Mouse (Mus musculus): ENCODE results near the gene Prlh. TPM values are rescaled to one million over a fixed set of nuclear protein-coding genes. Genes with fewer than 3 reads are reported as not detected.

Gene Prlh
- polyA plus RNA-seq, 1 experiment from 2014 or later, result not detected

GRCm38 (mm10) chr1:90980638-90981330 lies 27.9 kb downstream of the Prlh start:
- no peaks in the 10 kb centered on the region for H3K9me3 ChIP-seq (ENCODE audit: control insufficient read depth, low read length)
- 44% methylated on average over 10 of the region's 10 CpGs for WGBS
- TF ChIP-seq EP300 (optimal IDR thresholded peaks at IDR 0.05) (no peak), CTCF (IDR thresholded peaks at IDR 0.05; ENCODE audit: low read depth) (no peak)
- ATAC-seq (ENCODE audit: low FRiP score, low TSS enrichment) (peak; percentile 73; the same call in 1 of the 2 replicates), DNase-seq (ENCODE audit: low spot score) (no peak)
- no peaks in the 10 kb centered on the region for H3K36me3 ChIP-seq (ENCODE audit: control insufficient read depth, insufficient read depth, low read length)
- no peak overlapping the region for H3K9ac ChIP-seq (ENCODE audit: low read length)
- H3K27ac ChIP-seq (replicated peaks), result peak overlapping the region; percentile 45; the same call in 1 of the 2 replicates
- no peak overlapping the region for H3K4me2 ChIP-seq (replicated peaks; ENCODE audit: low read depth)
- no peak overlapping the region for H3K4me3 ChIP-seq (ENCODE audit: low read depth, low read length)
- no peaks in the 10 kb centered on the region for H3K27me3 ChIP-seq (ENCODE audit: control insufficient read depth, insufficient read depth, low read length)
- H3K4me1 ChIP-seq (replicated peaks; ENCODE audit: control insufficient read depth, insufficient read depth), result no peaks in the 10 kb centered on the region

GRCm38 (mm10) chr1:90981346-90981745 lies 28.4 kb downstream of the Prlh start:
- H3K27me3 ChIP-seq (ENCODE audit: control insufficient read depth, insufficient read depth, low read length), result no peaks in the 10 kb centered on the region
- H3K36me3 ChIP-seq (ENCODE audit: control insufficient read depth, insufficient read depth, low read length), result no peaks in the 10 kb centered on the region
- H3K4me1 ChIP-seq (replicated peaks; ENCODE audit: control insufficient read depth, insufficient read depth), result no peaks in the 10 kb centered on the region
- no peak overlapping the region; the same call in 1 of the 2 replicates for H3K27ac ChIP-seq (replicated peaks)
- no peak overlapping the region for H3K4me2 ChIP-seq (replicated peaks; ENCODE audit: low read depth)
- no peak for TF ChIP-seq CTCF (IDR thresholded peaks at IDR 0.05; ENCODE audit: low read depth)
- TF ChIP-seq EP300 (optimal IDR thresholded peaks at IDR 0.05), result no peak
- no peak overlapping the region for H3K4me3 ChIP-seq (ENCODE audit: low read depth, low read length)
- WGBS, result 49% methylated on average over 3 of the region's 3 CpGs
- no peaks in the 10 kb centered on the region for H3K9me3 ChIP-seq (ENCODE audit: control insufficient read depth, low read length)
- DNase-seq (ENCODE audit: low spot score) (no peak), ATAC-seq (ENCODE audit: low FRiP score, low TSS enrichment) (no peak)
- no peak overlapping the region for H3K9ac ChIP-seq (ENCODE audit: low read length)

DNA sequence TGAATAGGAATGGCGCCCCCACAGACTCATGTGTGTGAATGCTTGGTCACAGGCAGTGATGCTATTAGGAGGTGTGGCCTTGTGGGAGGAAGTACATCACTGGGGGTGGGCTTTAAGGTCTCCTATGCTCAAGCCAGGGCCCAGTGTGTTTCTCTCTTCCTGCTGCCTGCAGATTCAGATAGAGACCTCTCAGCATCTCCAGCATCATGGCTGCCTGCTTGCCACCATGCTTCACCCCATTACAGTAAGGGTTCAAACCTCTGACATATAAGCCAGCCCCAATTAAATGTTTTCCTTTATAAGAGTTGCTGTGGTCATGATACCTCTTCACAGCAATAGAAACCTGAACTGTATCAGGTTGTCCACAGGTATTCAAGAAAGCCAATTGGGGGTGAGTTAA lies 43.0 kb downstream of the Prlh start:
- no peak for DNase-seq (ENCODE audit: low spot score)
- Histone ChIP-seq H3K27ac (replicated peaks) (no peak overlapping the region), H3K4me2 (replicated peaks; ENCODE audit: low read depth) (no peak overlapping the region)

GRCm38 (mm10) chr1:90997136-90997535 lies 44.2 kb downstream of the Prlh start:
- ATAC-seq (ENCODE audit: low FRiP score, low TSS enrichment) (no peak), DNase-seq (ENCODE audit: low spot score) (no peak)
- H3K27ac ChIP-seq (replicated peaks), result no peak overlapping the region
- H3K36me3 ChIP-seq (ENCODE audit: control insufficient read depth, insufficient read depth, low read length), result no peaks in the 10 kb centered on the region
- no peak overlapping the region for H3K4me2 ChIP-seq (replicated peaks; ENCODE audit: low read depth)
- no peaks in the 10 kb centered on the region for H3K27me3 ChIP-seq (ENCODE audit: control insufficient read depth, insufficient read depth, low read length)
- H3K4me3 ChIP-seq (ENCODE audit: low read depth, low read length), result no peak overlapping the region
- no peak for TF ChIP-seq EP300 (optimal IDR thresholded peaks at IDR 0.05)
- no peak for TF ChIP-seq CTCF (IDR thresholded peaks at IDR 0.05; ENCODE audit: low read depth)
- no peak overlapping the region for H3K9ac ChIP-seq (ENCODE audit: low read length)
- peaks cover 4% of the 10 kb centered on the region for H3K4me1 ChIP-seq (replicated peaks; ENCODE audit: control insufficient read depth, insufficient read depth)
- no peaks in the 10 kb centered on the region for H3K9me3 ChIP-seq (ENCODE audit: control insufficient read depth, low read length)
- 45% methylated on average over 4 of the region's 4 CpGs for WGBS

More for the DNA sequence above, 43.0 kb downstream of the Prlh start:
- Histone ChIP-seq H3K4me3 (ENCODE audit: low read depth, low read length) (no peak overlapping the region), H3K4me1 (replicated peaks; ENCODE audit: control insufficient read depth, insufficient read depth) (peaks cover 4% of the 10 kb centered on the region), H3K9ac (ENCODE audit: low read length) (no peak overlapping the region), H3K27me3 (ENCODE audit: control insufficient read depth, insufficient read depth, low read length) (no peaks in the 10 kb centered on the region), H3K36me3 (ENCODE audit: control insufficient read depth, insufficient read depth, low read length) (no peaks in the 10 kb centered on the region), H3K9me3 (ENCODE audit: control insufficient read depth, low read length) (no peaks in the 10 kb centered on the region)
- ATAC-seq (ENCODE audit: low FRiP score, low TSS enrichment), result no peak
- TF ChIP-seq CTCF (IDR thresholded peaks at IDR 0.05; ENCODE audit: low read depth), result no peak
- no peak for TF ChIP-seq EP300 (optimal IDR thresholded peaks at IDR 0.05)
- 82% methylated on average over 1 of the region's 1 CpGs for WGBS

GRCm38 (mm10) chr1:90997641-90998040 lies 44.7 kb downstream of the Prlh start:
- Histone ChIP-seq H3K36me3 (ENCODE audit: control insufficient read depth, insufficient read depth, low read length) (no peaks in the 10 kb centered on the region), H3K4me2 (replicated peaks; ENCODE audit: low read depth) (peak overlapping the region; percentile 98; the same call in 1 of the 2 replicates), H3K9me3 (ENCODE audit: control insufficient read depth, low read length) (no peaks in the 10 kb centered on the region), H3K9ac (ENCODE audit: low read length) (no peak overlapping the region), H3K4me3 (ENCODE audit: low read depth, low read length) (no peak overlapping the region), H3K27me3 (ENCODE audit: control insufficient read depth, insufficient read depth, low read length) (no peaks in the 10 kb centered on the region), H3K4me1 (replicated peaks; ENCODE audit: control insufficient read depth, insufficient read depth) (peaks cover 4% of the 10 kb centered on the region), H3K27ac (replicated peaks) (no peak overlapping the region)
- TF ChIP-seq CTCF (IDR thresholded peaks at IDR 0.05; ENCODE audit: low read depth), result no peak
- no peak for TF ChIP-seq EP300 (optimal IDR thresholded peaks at IDR 0.05)
- no peak for ATAC-seq (ENCODE audit: low FRiP score, low TSS enrichment)
- no peak for DNase-seq (ENCODE audit: low spot score)
- 87% methylated on average over 5 of the region's 5 CpGs for WGBS

- Histone ChIP-seq H3K27me3 (ENCODE audit: control insufficient read depth, insufficient read depth, low read length) (no peaks in the 10 kb centered on the region), H3K4me2 (replicated peaks; ENCODE audit: low read depth) (peak within 1 kb of the TSS; percentile 98), H3K36me3 (ENCODE audit: control insufficient read depth, insufficient read depth, low read length) (no peaks in the 10 kb centered on the region), H3K4me1 (replicated peaks; ENCODE audit: control insufficient read depth, insufficient read depth) (peaks cover 4% of the 10 kb centered on the region), H3K4me3 (ENCODE audit: low read depth, low read length) (peak within 1 kb of the TSS; percentile 70), H3K9me3 (ENCODE audit: control insufficient read depth, low read length) (no peaks in the 10 kb centered on the region), H3K9ac (ENCODE audit: low read length) (peak within 1 kb of the TSS; percentile 82), H3K27ac (replicated peaks) (peak within 1 kb of the TSS; percentile 61; the same call in 1 of the 2 replicates)
- peak; percentile 79 for ATAC-seq (ENCODE audit: low FRiP score, low TSS enrichment)
- peak; percentile 52 for DNase-seq (ENCODE audit: low spot score)
- TF ChIP-seq EP300 (optimal IDR thresholded peaks at IDR 0.05), result no peak
- no peak for TF ChIP-seq CTCF (IDR thresholded peaks at IDR 0.05; ENCODE audit: low read depth)
- 2% methylated on average over 56 of the region's 59 CpGs for WGBS
Measured at GRCm38 (mm10) chr1:90998268-90998890, 45.5 kb downstream of the Prlh start, which contains the start of gene Lrrfip1. Lrrfip1 (plus strand) TSS chr1:90998737.

Data from stomach, postnatal 0 days (tissue).